Mouse (Mus musculus): ENCODE measurements around the gene Prcc. TPM values are rescaled to one million over a fixed set of nuclear protein-coding genes. Genes with fewer than 3 reads are reported as not detected.
"Not testable (repeated sequence)": the region's sequence is repeated elsewhere in the genome, so short reads cannot be mapped to it uniquely, and the experiment has no call there.

Prcc gene
- polyA plus RNA-seq, 1 experiment from 2014 or later, result 15.5 TPM

- Histone ChIP-seq H3K4me2 (replicated peaks) (no peak overlapping the region), H3K9me3 (ENCODE audit: control insufficient read depth, low read length) (no peaks in the 10 kb centered on the region), H3K36me3 (replicated peaks; ENCODE audit: control insufficient read depth, insufficient read depth) (no peaks in the 10 kb centered on the region), H3K4me3 (replicated peaks; ENCODE audit: low read length) (no peak overlapping the region), H3K27ac (no peak overlapping the region), H3K4me1 (replicated peaks; ENCODE audit: control insufficient read depth, insufficient read depth, low read length) (no peaks in the 10 kb centered on the region), H3K9ac (no peak overlapping the region), H3K27me3 (ENCODE audit: control insufficient read depth, insufficient read depth, low read length) (no peaks in the 10 kb centered on the region)
- DNase-seq (ENCODE audit: low spot score), result no peak
- no peak for ATAC-seq (ENCODE audit: low FRiP score)
These were observed 44.5 kb downstream of the Prcc start for GRCm38 (mm10) chr3:87840858-87841257.

- Histone ChIP-seq H3K4me3 (replicated peaks; ENCODE audit: low read length) (no peak overlapping the region), H3K36me3 (replicated peaks; ENCODE audit: control insufficient read depth, insufficient read depth) (no peaks in the 10 kb centered on the region), H3K27me3 (ENCODE audit: control insufficient read depth, insufficient read depth, low read length) (no peaks in the 10 kb centered on the region), H3K4me2 (replicated peaks) (no peak overlapping the region), H3K9ac (no peak overlapping the region), H3K4me1 (replicated peaks; ENCODE audit: control insufficient read depth, insufficient read depth, low read length) (no peaks in the 10 kb centered on the region), H3K9me3 (ENCODE audit: control insufficient read depth, low read length) (no peaks in the 10 kb centered on the region), H3K27ac (no peak overlapping the region)
- ATAC-seq (ENCODE audit: low FRiP score) (no peak), DNase-seq (ENCODE audit: low spot score) (peak; percentile 86)
- WGBS, result 4% methylated on average over 4 of the region's 4 CpGs
These were observed 46.8 kb downstream of the Prcc start for GRCm38 (mm10) chr3:87838622-87839021.

- no peaks in the 10 kb centered on the region for H3K27me3 ChIP-seq (ENCODE audit: control insufficient read depth, insufficient read depth, low read length)
- H3K4me3 ChIP-seq (replicated peaks; ENCODE audit: low read length), result no peak overlapping the region
- ATAC-seq (ENCODE audit: low FRiP score) (no peak), DNase-seq (ENCODE audit: low spot score) (no peak)
- 77% methylated on average over 5 of the region's 5 CpGs for WGBS
- no peaks in the 10 kb centered on the region for H3K36me3 ChIP-seq (replicated peaks; ENCODE audit: control insufficient read depth, insufficient read depth)
- no peaks in the 10 kb centered on the region for H3K4me1 ChIP-seq (replicated peaks; ENCODE audit: control insufficient read depth, insufficient read depth, low read length)
- no peaks in the 10 kb centered on the region for H3K9me3 ChIP-seq (ENCODE audit: control insufficient read depth, low read length)
- H3K9ac ChIP-seq, result no peak overlapping the region
- H3K27ac ChIP-seq, result no peak overlapping the region
- H3K4me2 ChIP-seq (replicated peaks), result no peak overlapping the region
These were observed 51.9 kb downstream of the Prcc start for GRCm38 (mm10) chr3:87833482-87833881.

- Histone ChIP-seq H3K9me3 (ENCODE audit: control insufficient read depth, low read length) (no peaks in the 10 kb centered on the region), H3K4me2 (replicated peaks) (no peak overlapping the region), H3K36me3 (replicated peaks; ENCODE audit: control insufficient read depth, insufficient read depth) (no peaks in the 10 kb centered on the region), H3K27me3 (ENCODE audit: control insufficient read depth, insufficient read depth, low read length) (no peaks in the 10 kb centered on the region), H3K4me3 (replicated peaks; ENCODE audit: low read length) (no peak overlapping the region), H3K9ac (no peak overlapping the region), H3K4me1 (replicated peaks; ENCODE audit: control insufficient read depth, insufficient read depth, low read length) (no peaks in the 10 kb centered on the region), H3K27ac (no peak overlapping the region)
- ATAC-seq (ENCODE audit: low FRiP score) (no peak), DNase-seq (ENCODE audit: low spot score) (no peak)
- WGBS, result 89% methylated on average over 7 of the region's 7 CpGs
These were observed 53.1 kb downstream of the Prcc start for GRCm38 (mm10) chr3:87832109-87832859.

GRCm38 (mm10) chr3:87829025-87829424 is 56.4 kb downstream of the Prcc start:
- H3K4me3 ChIP-seq (replicated peaks; ENCODE audit: low read length), result no peak overlapping the region
- H3K9ac ChIP-seq, result no peak overlapping the region
- H3K27ac ChIP-seq, result no peak overlapping the region
- ATAC-seq (ENCODE audit: low FRiP score), result no peak
- H3K9me3 ChIP-seq (ENCODE audit: control insufficient read depth, low read length), result no peaks in the 10 kb centered on the region
- DNase-seq (ENCODE audit: low spot score), result no peak
- H3K4me1 ChIP-seq (replicated peaks; ENCODE audit: control insufficient read depth, insufficient read depth, low read length), result no peaks in the 10 kb centered on the region
- 53% methylated on average over 10 of the region's 10 CpGs for WGBS
- no peaks in the 10 kb centered on the region for H3K27me3 ChIP-seq (ENCODE audit: control insufficient read depth, insufficient read depth, low read length)
- H3K4me2 ChIP-seq (replicated peaks), result no peak overlapping the region
- H3K36me3 ChIP-seq (replicated peaks; ENCODE audit: control insufficient read depth, insufficient read depth), result no peaks in the 10 kb centered on the region

- 57% methylated on average over 4 of the region's 4 CpGs for WGBS
- no peaks in the 10 kb centered on the region for H3K9me3 ChIP-seq (ENCODE audit: control insufficient read depth, low read length)
- H3K9ac ChIP-seq, result no peak overlapping the region
- DNase-seq (ENCODE audit: low spot score), result no peak
- ATAC-seq (ENCODE audit: low FRiP score), result no peak
- H3K4me3 ChIP-seq (replicated peaks; ENCODE audit: low read length), result no peak overlapping the region
- no peaks in the 10 kb centered on the region for H3K36me3 ChIP-seq (replicated peaks; ENCODE audit: control insufficient read depth, insufficient read depth)
- H3K4me2 ChIP-seq (replicated peaks), result no peak overlapping the region
- H3K27ac ChIP-seq, result no peak overlapping the region
- no peaks in the 10 kb centered on the region for H3K27me3 ChIP-seq (ENCODE audit: control insufficient read depth, insufficient read depth, low read length)
- no peaks in the 10 kb centered on the region for H3K4me1 ChIP-seq (replicated peaks; ENCODE audit: control insufficient read depth, insufficient read depth, low read length)
These were observed 57.0 kb downstream of the Prcc start for GRCm38 (mm10) chr3:87828435-87828834.

- 100% methylated on average over 1 of the region's 1 CpGs for WGBS
These were observed 61.2 kb downstream of the Prcc start, which contains the start of gene Pear1 for GRCm38 (mm10) chr3:87824206-87824605. TSS of gene Pear1 (minus strand) at chr3:87824306.

GRCm38 (mm10) chr3:87818226-87818625 is 67.2 kb downstream of the Prcc start:
- DNase-seq (ENCODE audit: low spot score) (no peak), ATAC-seq (ENCODE audit: low FRiP score) (no peak)
- H3K27me3 ChIP-seq (ENCODE audit: control insufficient read depth, insufficient read depth, low read length), result peaks cover 13% of the 10 kb centered on the region
- no peaks in the 10 kb centered on the region for H3K36me3 ChIP-seq (replicated peaks; ENCODE audit: control insufficient read depth, insufficient read depth)
- H3K9ac ChIP-seq, result no peak overlapping the region
- H3K4me3 ChIP-seq (replicated peaks; ENCODE audit: low read length), result no peak overlapping the region
- no peaks in the 10 kb centered on the region for H3K4me1 ChIP-seq (replicated peaks; ENCODE audit: control insufficient read depth, insufficient read depth, low read length)
- no peak overlapping the region for H3K4me2 ChIP-seq (replicated peaks)
- H3K27ac ChIP-seq, result no peak overlapping the region
- no peaks in the 10 kb centered on the region for H3K9me3 ChIP-seq (ENCODE audit: control insufficient read depth, low read length)
- WGBS, result 49% methylated on average over 12 of the region's 12 CpGs

More at GRCm38 (mm10) chr3:87824206-87824605, 61.2 kb downstream of the Prcc start, which contains the start of gene Pear1:
- H3K9me3 ChIP-seq (ENCODE audit: control insufficient read depth, low read length); H3K4me2 ChIP-seq (replicated peaks); H3K27me3 ChIP-seq (ENCODE audit: control insufficient read depth, insufficient read depth, low read length); H3K4me1 ChIP-seq (replicated peaks; ENCODE audit: control insufficient read depth, insufficient read depth, low read length); H3K9ac ChIP-seq; DNase-seq (ENCODE audit: low spot score); H3K4me3 ChIP-seq (replicated peaks; ENCODE audit: low read length); H3K36me3 ChIP-seq (replicated peaks; ENCODE audit: control insufficient read depth, insufficient read depth); H3K27ac ChIP-seq; ATAC-seq (ENCODE audit: low FRiP score): not testable (repeated sequence)

- ATAC-seq (ENCODE audit: low FRiP score) (peak; percentile 21; the same call in 1 of the 2 replicates), DNase-seq (ENCODE audit: low spot score) (peak; percentile 89)
- Histone ChIP-seq H3K9ac (no peak overlapping the region), H3K4me3 (replicated peaks; ENCODE audit: low read length) (no peak overlapping the region), H3K9me3 (ENCODE audit: control insufficient read depth, low read length) (no peaks in the 10 kb centered on the region), H3K4me2 (replicated peaks) (no peak overlapping the region), H3K27ac (no peak overlapping the region), H3K27me3 (ENCODE audit: control insufficient read depth, insufficient read depth, low read length) (peaks cover 13% of the 10 kb centered on the region), H3K4me1 (replicated peaks; ENCODE audit: control insufficient read depth, insufficient read depth, low read length) (no peaks in the 10 kb centered on the region), H3K36me3 (replicated peaks; ENCODE audit: control insufficient read depth, insufficient read depth) (no peaks in the 10 kb centered on the region)
- 8% methylated on average over 12 of the region's 12 CpGs for WGBS
These were observed 68.7 kb downstream of the Prcc start for GRCm38 (mm10) chr3:87816646-87817093.

All from hindbrain, embryonic 14.5 days (tissue).